Mouse (Mus musculus): Measurements from ENCODE around the gene Tenm4.

Gene Tenm4

GRCm38 (mm10) chr7:96476987-96477613 lies 306.1 kb downstream of the Tenm4 start:
- DNase-seq (ENCODE audit: low spot score) = no peak

- no peak for DNase-seq (ENCODE audit: low spot score)
These were observed 308.1 kb downstream of the Tenm4 start for GRCm38 (mm10) chr7:96479139-96479538.

GRCm38 (mm10) chr7:96480351-96480983 lies 309.4 kb downstream of the Tenm4 start:
- no peak for DNase-seq (ENCODE audit: low spot score)

- no peak for DNase-seq (ENCODE audit: low spot score)
These were observed 311.9 kb downstream of the Tenm4 start for GRCm38 (mm10) chr7:96482953-96483352.

GRCm38 (mm10) chr7:96484006-96484581 lies 313.0 kb downstream of the Tenm4 start:
- no peak for DNase-seq (ENCODE audit: low spot score)

GRCm38 (mm10) chr7:96489348-96490076 lies 318.5 kb downstream of the Tenm4 start:
- no peak for DNase-seq (ENCODE audit: low spot score)

- no peak for DNase-seq (ENCODE audit: low spot score)
These were observed 320.9 kb downstream of the Tenm4 start for GRCm38 (mm10) chr7:96491896-96492295.

GRCm38 (mm10) chr7:96492696-96493095 lies 321.6 kb downstream of the Tenm4 start:
- DNase-seq (ENCODE audit: low spot score) = no peak

- DNase-seq (ENCODE audit: low spot score) = no peak
These were observed 323.0 kb downstream of the Tenm4 start for GRCm38 (mm10) chr7:96494057-96494456.

GRCm38 (mm10) chr7:96500108-96500507 lies 329.1 kb downstream of the Tenm4 start:
- no peak for DNase-seq (ENCODE audit: low spot score)

GRCm38 (mm10) chr7:96500797-96501196 lies 329.8 kb downstream of the Tenm4 start:
- no peak for DNase-seq (ENCODE audit: low spot score)

GRCm38 (mm10) chr7:96502321-96502973 lies 331.4 kb downstream of the Tenm4 start:
- DNase-seq (ENCODE audit: low spot score) = no peak

GRCm38 (mm10) chr7:96505538-96505937 lies 334.5 kb downstream of the Tenm4 start:
- no peak for DNase-seq (ENCODE audit: low spot score)

GRCm38 (mm10) chr7:96507046-96507445 lies 336.0 kb downstream of the Tenm4 start:
- DNase-seq (ENCODE audit: low spot score) = no peak

GRCm38 (mm10) chr7:96510396-96510795 lies 339.4 kb downstream of the Tenm4 start:
- DNase-seq (ENCODE audit: low spot score) = no peak

GRCm38 (mm10) chr7:96511018-96511609 lies 340.1 kb downstream of the Tenm4 start:
- no peak for DNase-seq (ENCODE audit: low spot score)

- DNase-seq (ENCODE audit: low spot score) = no peak
These were observed 341.0 kb downstream of the Tenm4 start for GRCm38 (mm10) chr7:96511953-96512511.

- DNase-seq (ENCODE audit: low spot score) = no peak
These were observed 348.2 kb downstream of the Tenm4 start for GRCm38 (mm10) chr7:96519216-96519615.

GRCm38 (mm10) chr7:96521956-96522355 lies 350.9 kb downstream of the Tenm4 start:
- no peak for DNase-seq (ENCODE audit: low spot score)

- no peak for DNase-seq (ENCODE audit: low spot score)
These were observed 352.6 kb downstream of the Tenm4 start for GRCm38 (mm10) chr7:96523673-96524072.

- no peak for DNase-seq (ENCODE audit: low spot score)
These were observed 353.6 kb downstream of the Tenm4 start for GRCm38 (mm10) chr7:96524486-96525205.
